Mouse (Mus musculus) cerebellum, postnatal 36 days (tissue): Measurements from ENCODE around the gene Rcsd1.
A peak's percentile ranks its signal among the peaks of the same experiment; 100 is the strongest.
"Not testable (repeated sequence)": the region's sequence is repeated elsewhere in the genome, so short reads cannot be mapped to it uniquely, and the experiment has no call there.

Source experiments
- DNase-seq, 2 experiments: peaks; one replicate each; pipeline ENCODE4 v3.0.0; 2021 to 2022; ENCODE audit warnings: mixed read lengths in 2 of 2

Gene Rcsd1

DNA sequence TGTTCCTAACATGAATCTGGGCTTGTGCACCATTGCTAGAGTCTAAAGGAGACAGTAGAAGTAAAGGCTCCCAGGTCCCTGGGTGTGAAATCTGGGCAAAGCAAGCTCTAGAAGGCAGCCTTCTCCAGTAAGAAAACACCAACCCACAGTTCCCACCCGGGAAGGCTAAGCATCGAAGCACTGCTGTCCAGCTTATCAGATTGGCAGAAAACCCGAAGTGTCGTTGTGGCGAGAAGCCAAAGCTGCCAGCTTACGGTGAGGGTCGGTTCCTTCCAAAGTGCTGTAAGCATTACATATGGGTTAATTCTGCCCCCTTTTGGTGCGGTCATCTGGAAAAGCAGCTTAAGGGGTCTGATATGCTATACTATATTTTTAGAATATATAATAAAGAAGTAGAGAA lies 22.6 kb downstream of the Rcsd1 start:
- DNase-seq, result no peak

DNA sequence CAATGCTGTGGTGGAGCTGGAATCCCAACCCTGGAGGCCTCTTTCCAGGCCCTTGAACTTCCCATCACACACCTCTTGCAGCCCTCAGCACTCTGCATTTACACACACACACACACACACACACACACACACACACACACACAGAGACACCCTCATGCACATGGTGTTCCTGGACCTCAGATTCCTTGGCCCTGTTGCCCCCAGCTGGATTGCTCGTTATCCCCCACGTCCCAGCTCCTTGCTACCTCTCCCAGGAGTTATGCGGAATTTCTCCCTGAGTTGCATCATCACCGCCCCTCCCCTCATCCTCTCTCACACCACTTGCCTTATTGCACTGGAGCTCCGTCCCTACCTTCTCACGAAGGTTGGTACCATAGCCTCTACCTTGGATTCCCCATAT lies 23.2 kb downstream of the Rcsd1 start:
- no peak for DNase-seq

- DNase-seq, result no peak
Observed at GRCm38 (mm10) chr1:165684261-165685203, 25.0 kb downstream of the Rcsd1 start.

GRCm38 (mm10) chr1:165682056-165682853 lies 27.3 kb downstream of the Rcsd1 start:
- DNase-seq, result no peak

DNA sequence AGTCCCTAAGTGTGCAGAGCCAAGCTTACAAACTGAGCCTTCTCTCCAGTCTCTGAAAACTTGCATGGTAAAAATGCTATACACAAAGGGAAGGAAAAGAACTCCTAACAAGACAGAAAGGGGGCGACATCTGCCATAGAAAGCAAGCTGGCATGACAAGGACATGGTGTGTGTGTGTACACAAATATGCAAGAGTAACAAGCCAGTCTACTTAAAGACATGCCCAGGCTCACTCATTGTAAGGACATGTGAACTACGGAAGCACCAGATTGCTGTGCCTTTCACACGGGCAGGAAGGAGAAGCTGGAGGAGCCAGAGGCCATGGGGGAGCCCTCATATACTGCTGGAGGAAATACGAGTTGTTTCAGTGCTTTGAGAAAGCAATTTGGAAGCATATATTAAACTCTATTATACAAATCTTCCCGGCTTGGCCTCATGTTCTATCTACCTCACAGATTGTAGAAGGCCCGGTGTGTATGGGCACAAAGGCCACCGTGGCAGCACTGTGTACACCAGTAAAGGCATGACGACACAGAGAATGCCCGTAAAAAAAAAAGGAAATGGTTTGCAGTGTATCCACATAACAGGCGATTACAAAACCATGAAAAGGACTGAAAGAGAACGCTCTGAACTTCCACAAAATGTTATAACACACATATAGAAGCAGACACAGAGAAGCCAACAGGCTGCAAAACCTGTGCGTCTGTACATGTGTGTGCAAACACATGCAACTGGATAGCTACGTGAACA lies 28.3 kb downstream of the Rcsd1 start:
- DNase-seq, result no peak

- not testable (repeated sequence) for DNase-seq
Observed at GRCm38 (mm10) chr1:165680086-165680485, 29.5 kb downstream of the Rcsd1 start.

DNA sequence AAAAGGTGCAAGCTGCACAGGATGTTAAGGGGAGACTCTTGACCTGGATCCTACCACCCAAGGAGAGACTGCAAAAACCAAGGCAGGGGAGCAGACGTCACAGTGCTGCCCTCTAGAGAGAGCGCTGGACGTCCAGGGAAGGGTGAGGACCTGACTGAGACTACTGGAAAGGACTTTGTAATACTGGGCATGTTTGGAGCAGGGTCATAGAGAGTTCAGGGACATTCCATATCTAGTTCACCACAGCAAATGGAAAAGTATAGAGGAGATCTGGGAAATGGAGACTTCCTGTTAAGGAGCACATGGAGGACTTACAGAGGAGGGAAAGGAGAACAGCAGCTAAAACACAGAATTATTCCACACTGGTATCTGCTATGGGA lies 29.9 kb downstream of the Rcsd1 start:
- DNase-seq, result no peak

- no peak for DNase-seq
Observed at GRCm38 (mm10) chr1:165678861-165679617, 30.5 kb downstream of the Rcsd1 start.

- DNase-seq, result no peak
Observed at GRCm38 (mm10) chr1:165677558-165677957, 32.0 kb downstream of the Rcsd1 start.

DNA sequence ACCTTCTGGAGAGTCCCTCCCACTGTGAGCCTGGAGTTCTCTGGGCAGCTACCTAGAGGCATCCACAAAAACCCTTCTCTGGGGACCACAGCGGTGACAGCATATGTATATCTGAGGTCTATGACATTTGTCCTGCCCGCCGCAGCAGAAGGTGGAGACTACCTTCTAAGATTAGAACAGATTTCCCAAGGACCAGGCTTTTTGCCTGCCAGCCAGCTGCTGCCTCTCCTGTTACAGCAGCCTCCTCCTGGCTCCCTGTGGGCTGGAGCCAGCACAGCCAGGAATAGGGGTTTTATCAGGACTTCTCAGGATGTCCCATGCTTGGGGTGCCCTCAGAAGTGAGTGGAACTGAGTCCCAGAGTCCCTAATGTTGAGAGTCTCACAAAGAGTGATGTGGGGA lies 32.6 kb downstream of the Rcsd1 start:
- DNase-seq, result no peak

GRCm38 (mm10) chr1:165675167-165675566 lies 34.4 kb downstream of the Rcsd1 start:
- DNase-seq, result no peak

GRCm38 (mm10) chr1:165672355-165672754 lies 37.2 kb downstream of the Rcsd1 start:
- DNase-seq, result no peak

GRCm38 (mm10) chr1:165670056-165670455 lies 39.5 kb downstream of the Rcsd1 start:
- no peak for DNase-seq

DNA sequence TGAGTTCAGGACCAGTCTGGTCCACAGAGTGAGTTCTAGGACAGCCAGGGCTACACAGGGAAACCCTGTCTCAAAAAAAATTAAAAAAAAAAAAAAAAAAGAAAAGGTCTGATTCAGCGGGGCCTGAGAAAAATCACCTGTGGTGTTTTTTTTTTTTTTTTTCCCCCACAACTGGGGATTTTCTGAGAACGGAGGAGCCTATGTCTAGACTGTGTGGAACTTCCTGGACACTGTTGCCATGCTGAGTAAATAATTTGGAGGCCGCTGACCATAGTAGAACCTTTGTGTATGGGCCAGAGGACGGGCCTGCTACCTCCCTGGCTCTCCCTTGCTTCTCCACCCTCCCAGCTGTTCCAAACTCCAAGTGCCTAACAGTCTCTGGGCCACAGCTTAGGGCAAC lies 40.7 kb downstream of the Rcsd1 start:
- no peak for DNase-seq

- DNase-seq, result no peak
Observed at GRCm38 (mm10) chr1:165667380-165667779, 42.2 kb downstream of the Rcsd1 start.

DNA sequence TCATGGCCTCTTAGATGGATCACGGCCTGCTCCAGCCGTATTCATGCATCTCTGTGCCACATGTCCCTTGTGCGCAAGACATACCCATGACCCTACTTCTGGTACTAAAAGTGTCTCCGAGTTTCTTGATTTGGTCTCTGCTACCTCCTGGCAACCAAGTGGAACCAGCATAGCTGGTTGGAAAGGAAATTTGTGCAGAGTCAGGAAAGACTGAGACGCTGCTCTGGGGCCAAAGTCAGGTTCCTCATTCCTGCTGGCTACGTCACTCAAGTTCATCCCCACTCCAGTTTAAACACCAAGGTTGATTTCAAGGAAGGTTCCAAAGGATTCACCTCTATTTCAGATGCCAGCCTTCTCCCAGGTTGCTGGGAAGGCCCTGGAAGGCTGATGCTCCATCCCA lies 42.6 kb downstream of the Rcsd1 start:
- no peak for DNase-seq

DNA sequence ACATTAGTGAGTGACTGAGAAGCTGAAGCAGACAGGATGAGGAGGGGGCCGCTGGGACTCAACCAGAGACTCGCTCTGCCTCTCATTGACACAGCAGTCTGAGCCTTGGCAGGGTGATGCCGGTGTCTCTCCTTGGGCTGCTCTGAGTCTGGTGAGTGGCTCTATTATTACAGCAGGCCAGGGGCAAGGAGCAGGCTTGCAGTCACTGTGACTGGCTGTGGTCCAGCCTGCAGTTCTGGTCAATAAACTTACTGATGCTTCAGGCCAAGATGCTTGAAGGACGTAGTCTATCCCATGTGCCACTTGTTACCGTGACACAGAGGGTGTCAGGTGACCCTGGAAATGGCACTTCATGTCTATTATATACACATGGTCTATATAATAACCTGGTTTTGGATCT lies 43.8 kb downstream of the Rcsd1 start:
- no peak for DNase-seq

DNA sequence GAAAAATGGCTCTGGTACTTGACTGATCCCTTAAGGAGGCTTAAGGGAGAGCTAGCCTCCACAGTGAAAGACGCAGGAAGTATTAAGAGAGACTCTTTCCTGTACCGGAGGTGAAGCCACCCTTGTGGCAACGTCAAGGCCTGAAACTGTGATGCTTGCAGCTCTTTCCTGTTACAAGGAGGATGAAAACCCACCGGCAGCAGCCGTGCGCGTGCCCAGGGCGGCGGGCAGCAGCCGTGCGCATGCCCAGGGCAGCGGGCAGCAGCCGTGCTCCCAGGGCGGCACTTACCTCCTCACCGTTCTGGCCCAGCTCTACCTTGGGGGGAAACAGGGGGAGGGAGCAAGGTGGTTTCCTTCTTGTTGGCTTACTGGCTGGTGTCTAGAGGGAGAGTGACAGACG lies 46.3 kb downstream of the Rcsd1 start:
- DNase-seq, result peak; percentile 17 to 33

GRCm38 (mm10) chr1:165662426-165663192 lies 46.9 kb downstream of the Rcsd1 start:
- peak in 1 of 2 experiments; percentile 31 for DNase-seq

DNA sequence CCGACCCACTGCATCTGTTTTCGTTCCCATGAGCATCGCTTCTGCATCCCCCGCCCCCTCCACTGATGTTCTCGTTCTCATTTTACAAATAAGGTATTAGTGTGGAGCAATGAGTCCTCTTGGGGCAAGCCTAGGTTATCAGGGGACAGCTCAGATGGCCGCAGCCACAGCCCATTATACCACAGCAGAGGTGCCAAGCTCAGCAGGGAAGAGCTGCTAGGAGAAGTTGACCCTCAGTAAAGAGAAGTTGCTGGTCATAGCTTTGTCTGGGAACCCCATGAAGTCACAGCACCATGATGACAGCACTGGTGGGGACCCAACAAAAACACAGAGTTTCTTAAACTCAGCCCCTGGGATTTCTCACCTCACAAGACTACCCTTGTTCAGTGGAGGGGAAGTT lies 47.8 kb downstream of the Rcsd1 start:
- DNase-seq, result no peak

- DNase-seq, result no peak
Observed at GRCm38 (mm10) chr1:165661191-165661590, 48.4 kb downstream of the Rcsd1 start.

- DNase-seq, result peak; percentile 34 to 73
Observed at GRCm38 (mm10) chr1:165660774-165661173, 48.8 kb downstream of the Rcsd1 start.
